Mouse (Mus musculus): Measurements from ENCODE around the gene Ncdn. TPM values are rescaled to one million over a fixed set of nuclear protein-coding genes. Genes with fewer than 3 reads are reported as not detected.

Ncdn gene
- total RNA-seq, 1 experiment, result 25.8 TPM

- H3K9ac ChIP-seq (ENCODE audit: insufficient read depth, low read depth, low read length, poor library complexity, severe bottlenecking), result no peak overlapping the region
- peak overlapping the region in 1 of 2 experiments; percentile 43; a peak in 2 of 4 replicates for H3K4me3 ChIP-seq (ENCODE audit: insufficient read depth in 1 of 2, low read depth in 1 of 2, low read length in 2 of 2, poor library complexity in 1 of 2, severe bottlenecking in 1 of 2)
- no peaks in the 10 kb centered on the region for H3K9me3 ChIP-seq (ENCODE audit: control insufficient read depth, insufficient read depth, low read depth, low read length)
- H3K36me3 ChIP-seq (ENCODE audit: control insufficient read depth, insufficient read depth, low read length, poor library complexity, severe bottlenecking), result no peaks in the 10 kb centered on the region
- H3K27ac ChIP-seq (ENCODE audit: insufficient read depth, low read depth, low read length, poor library complexity, severe bottlenecking), result no peak overlapping the region
- DNase-seq (ENCODE audit: low read depth, low spot score), result no peak
- peaks cover 3 to 7% of the 10 kb centered on the region in 2 experiments; a peak in 2 of 4 replicates for H3K4me1 ChIP-seq (ENCODE audit: control insufficient read depth in 2 of 2, insufficient read depth in 2 of 2, low read length in 2 of 2, poor library complexity in 1 of 2)
- TF ChIP-seq HCFC1 (IDR thresholded peaks at IDR 0.05; ENCODE audit: borderline replicate concordance, insufficient read depth, low read length) (no peak), ZC3H11A (IDR thresholded peaks at IDR 0.05; ENCODE audit: borderline replicate concordance, low read depth, low read length) (no peak), ZNF384 (IDR thresholded peaks at IDR 0.05; ENCODE audit: low read depth, low read length) (no peak), CHD2 (IDR thresholded peaks at IDR 0.05; ENCODE audit: low read depth, low read length) (no peak), MAFK (IDR thresholded peaks at IDR 0.05; ENCODE audit: insufficient read depth, low read depth, low read length) (no peak)
- in situ Hi-C loops (cut with MboI; ENCODE audit: low sequenced_read_pairs in 2 of 2, unreplicated experiment in 2 of 2), result loop anchor here in 1 of 2 experiments (10.0 kb wide), 1 partner anchor 128 kb away; the partner anchor contains the start of gene 5730409E04Rik
Observed at GRCm38 (mm10) chr4:126732531-126733380, 20.5 kb downstream of the Ncdn start.

DNA sequence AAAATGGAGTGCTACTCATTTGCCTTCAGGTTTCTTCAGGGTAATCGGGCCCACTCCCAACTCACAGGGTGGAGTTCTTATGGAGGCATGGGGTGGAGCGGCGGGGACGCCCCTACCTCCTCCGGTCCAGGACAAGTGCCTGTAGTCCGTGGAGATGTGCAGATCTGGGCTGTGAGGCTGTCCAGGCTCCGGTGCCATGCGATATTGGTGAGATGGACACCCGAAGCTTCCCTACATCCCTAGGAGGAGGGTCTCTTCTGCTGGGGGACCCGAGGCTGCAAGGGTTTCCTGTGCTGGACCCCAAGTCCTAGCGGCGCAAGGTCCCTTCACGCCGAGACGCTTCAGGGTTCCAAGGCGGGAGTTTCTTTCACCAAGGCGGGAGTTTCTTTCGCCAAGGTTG, 21.1 kb downstream of the Ncdn start:
- no peak for DNase-seq (ENCODE audit: low read depth, low spot score)
- H3K4me3 ChIP-seq (ENCODE audit: insufficient read depth in 1 of 2, low read depth in 1 of 2, low read length in 2 of 2, poor library complexity in 1 of 2, severe bottlenecking in 1 of 2), result peak overlapping the region; percentile 14 to 43; a peak in 2 of 4 replicates
- H3K9ac ChIP-seq (ENCODE audit: insufficient read depth, low read depth, low read length, poor library complexity, severe bottlenecking), result no peak overlapping the region
- H3K27ac ChIP-seq (ENCODE audit: insufficient read depth, low read depth, low read length, poor library complexity, severe bottlenecking), result no peak overlapping the region
- no peak for TF ChIP-seq HCFC1 (IDR thresholded peaks at IDR 0.05; ENCODE audit: borderline replicate concordance, insufficient read depth, low read length)
- no peak for TF ChIP-seq CHD2 (IDR thresholded peaks at IDR 0.05; ENCODE audit: low read depth, low read length)
- no peak for TF ChIP-seq ZNF384 (IDR thresholded peaks at IDR 0.05; ENCODE audit: low read depth, low read length)
- no peak for TF ChIP-seq MAFK (IDR thresholded peaks at IDR 0.05; ENCODE audit: insufficient read depth, low read depth, low read length)
- no peak for TF ChIP-seq ZC3H11A (IDR thresholded peaks at IDR 0.05; ENCODE audit: borderline replicate concordance, low read depth, low read length)
- H3K4me1 ChIP-seq (ENCODE audit: control insufficient read depth in 2 of 2, insufficient read depth in 2 of 2, low read length in 2 of 2, poor library complexity in 1 of 2), result peaks cover 3 to 7% of the 10 kb centered on the region in 2 experiments; a peak in 2 of 4 replicates
- no peaks in the 10 kb centered on the region for H3K36me3 ChIP-seq (ENCODE audit: control insufficient read depth, insufficient read depth, low read length, poor library complexity, severe bottlenecking)
- in situ Hi-C loops (cut with MboI; ENCODE audit: low sequenced_read_pairs in 2 of 2, unreplicated experiment in 2 of 2), result loop anchor here in 1 of 2 experiments (10.0 kb wide), 1 partner anchor 127 kb away; the partner anchor contains the start of gene 5730409E04Rik
- no peaks in the 10 kb centered on the region for H3K9me3 ChIP-seq (ENCODE audit: control insufficient read depth, insufficient read depth, low read depth, low read length)

DNA sequence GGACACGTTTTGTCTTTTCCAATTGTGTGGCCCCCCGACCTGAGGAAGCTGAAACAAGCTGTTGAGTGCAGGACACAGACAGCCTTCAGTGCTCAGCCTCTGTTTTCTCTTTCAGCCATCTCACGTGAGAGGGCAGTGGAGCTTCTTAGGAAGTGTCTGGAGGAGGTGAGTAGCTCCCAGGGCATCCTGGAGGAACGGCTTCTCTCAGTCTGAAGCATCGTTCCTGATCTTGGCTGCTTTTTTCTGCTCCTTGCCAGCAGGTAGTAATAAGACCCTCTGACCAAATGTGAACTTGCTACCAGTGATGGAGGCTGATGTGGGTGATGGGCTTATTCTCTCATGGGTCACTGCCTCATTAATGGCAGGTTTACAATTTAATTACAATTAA, 45.8 kb downstream of the Ncdn start:
- Histone ChIP-seq H3K4me1 (ENCODE audit: control insufficient read depth in 2 of 2, insufficient read depth in 2 of 2, low read length in 2 of 2, poor library complexity in 1 of 2) (no peaks in the 10 kb centered on the region), H3K9ac (ENCODE audit: insufficient read depth, low read depth, low read length, poor library complexity, severe bottlenecking) (no peak overlapping the region), H3K36me3 (ENCODE audit: control insufficient read depth, insufficient read depth, low read length, poor library complexity, severe bottlenecking) (peaks cover 34% of the 10 kb centered on the region), H3K4me3 (ENCODE audit: insufficient read depth in 1 of 2, low read depth in 1 of 2, low read length in 2 of 2, poor library complexity in 1 of 2, severe bottlenecking in 1 of 2) (no peak overlapping the region), H3K27ac (ENCODE audit: insufficient read depth, low read depth, low read length, poor library complexity, severe bottlenecking) (no peak overlapping the region), H3K9me3 (ENCODE audit: control insufficient read depth, insufficient read depth, low read depth, low read length) (no peaks in the 10 kb centered on the region)
- no peak for DNase-seq (ENCODE audit: low read depth, low spot score)
- TF ChIP-seq HCFC1 (IDR thresholded peaks at IDR 0.05; ENCODE audit: borderline replicate concordance, insufficient read depth, low read length) (no peak), MAFK (IDR thresholded peaks at IDR 0.05; ENCODE audit: insufficient read depth, low read depth, low read length) (no peak), ZC3H11A (IDR thresholded peaks at IDR 0.05; ENCODE audit: borderline replicate concordance, low read depth, low read length) (no peak)
- in situ Hi-C loops (cut with MboI; ENCODE audit: low sequenced_read_pairs in 2 of 2, unreplicated experiment in 2 of 2), result no loop called here

DNA sequence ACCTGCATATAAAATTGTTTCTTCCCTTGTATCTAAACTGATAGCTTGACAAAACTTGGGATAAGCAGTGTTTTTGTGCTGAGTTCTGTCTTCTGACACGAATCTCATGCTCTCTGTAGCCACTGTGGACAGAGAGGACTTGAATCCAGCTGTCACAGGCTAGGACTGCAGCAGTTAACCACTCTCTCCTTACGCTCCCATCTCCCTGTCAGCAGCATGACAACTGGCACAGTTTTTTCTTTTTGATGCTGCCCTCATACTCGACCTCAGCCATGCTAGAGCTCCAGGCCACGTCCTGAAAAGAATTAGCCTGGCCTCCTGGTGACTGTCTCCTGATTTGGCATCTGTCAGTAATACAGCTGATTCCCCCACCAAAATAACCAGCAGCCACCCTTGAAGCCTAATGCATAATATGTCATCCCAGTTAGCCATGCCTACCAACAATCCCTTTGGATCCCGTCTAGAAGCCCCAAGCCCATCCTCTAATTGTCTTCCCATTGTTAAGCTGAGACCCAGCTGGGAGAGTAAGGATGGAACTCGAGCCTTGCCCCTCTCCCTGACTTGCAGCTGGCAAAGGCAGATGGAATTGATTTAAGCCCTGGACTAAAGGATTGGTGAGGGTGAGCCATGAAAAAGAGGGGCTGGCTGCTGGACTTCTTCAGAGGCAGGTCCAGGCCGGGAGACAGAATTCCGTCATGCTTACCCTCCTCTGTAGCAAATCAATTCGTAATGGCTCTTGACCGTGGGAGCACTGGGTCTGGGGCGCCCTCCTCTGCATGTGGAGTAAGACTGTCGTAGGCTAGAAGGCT, 46.4 kb downstream of the Ncdn start:
- H3K36me3 ChIP-seq (ENCODE audit: control insufficient read depth, insufficient read depth, low read length, poor library complexity, severe bottlenecking), result peaks cover 34% of the 10 kb centered on the region

More for the DNA sequence above, 46.4 kb downstream of the Ncdn start:
- Histone ChIP-seq H3K4me1 (ENCODE audit: control insufficient read depth in 2 of 2, insufficient read depth in 2 of 2, low read length in 2 of 2, poor library complexity in 1 of 2) (no peaks in the 10 kb centered on the region), H3K9ac (ENCODE audit: insufficient read depth, low read depth, low read length, poor library complexity, severe bottlenecking) (no peak overlapping the region), H3K27ac (ENCODE audit: insufficient read depth, low read depth, low read length, poor library complexity, severe bottlenecking) (no peak overlapping the region), H3K9me3 (ENCODE audit: control insufficient read depth, insufficient read depth, low read depth, low read length) (no peaks in the 10 kb centered on the region), H3K4me3 (ENCODE audit: insufficient read depth in 1 of 2, low read depth in 1 of 2, low read length in 2 of 2, poor library complexity in 1 of 2, severe bottlenecking in 1 of 2) (no peak overlapping the region)
- in situ Hi-C loops (cut with MboI; ENCODE audit: low sequenced_read_pairs in 2 of 2, unreplicated experiment in 2 of 2), result no loop called here
- TF ChIP-seq ZNF384 (IDR thresholded peaks at IDR 0.05; ENCODE audit: low read depth, low read length) (no peak), ZC3H11A (IDR thresholded peaks at IDR 0.05; ENCODE audit: borderline replicate concordance, low read depth, low read length) (no peak), MAFK (IDR thresholded peaks at IDR 0.05; ENCODE audit: insufficient read depth, low read depth, low read length) (no peak), HCFC1 (IDR thresholded peaks at IDR 0.05; ENCODE audit: borderline replicate concordance, insufficient read depth, low read length) (no peak), CHD2 (IDR thresholded peaks at IDR 0.05; ENCODE audit: low read depth, low read length) (no peak)
- no peak for DNase-seq (ENCODE audit: low read depth, low spot score)

All from ES-E14 (cell line).